Mouse (Mus musculus): ENCODE results near the gene Npas3.

The Npas3 gene

DNA sequence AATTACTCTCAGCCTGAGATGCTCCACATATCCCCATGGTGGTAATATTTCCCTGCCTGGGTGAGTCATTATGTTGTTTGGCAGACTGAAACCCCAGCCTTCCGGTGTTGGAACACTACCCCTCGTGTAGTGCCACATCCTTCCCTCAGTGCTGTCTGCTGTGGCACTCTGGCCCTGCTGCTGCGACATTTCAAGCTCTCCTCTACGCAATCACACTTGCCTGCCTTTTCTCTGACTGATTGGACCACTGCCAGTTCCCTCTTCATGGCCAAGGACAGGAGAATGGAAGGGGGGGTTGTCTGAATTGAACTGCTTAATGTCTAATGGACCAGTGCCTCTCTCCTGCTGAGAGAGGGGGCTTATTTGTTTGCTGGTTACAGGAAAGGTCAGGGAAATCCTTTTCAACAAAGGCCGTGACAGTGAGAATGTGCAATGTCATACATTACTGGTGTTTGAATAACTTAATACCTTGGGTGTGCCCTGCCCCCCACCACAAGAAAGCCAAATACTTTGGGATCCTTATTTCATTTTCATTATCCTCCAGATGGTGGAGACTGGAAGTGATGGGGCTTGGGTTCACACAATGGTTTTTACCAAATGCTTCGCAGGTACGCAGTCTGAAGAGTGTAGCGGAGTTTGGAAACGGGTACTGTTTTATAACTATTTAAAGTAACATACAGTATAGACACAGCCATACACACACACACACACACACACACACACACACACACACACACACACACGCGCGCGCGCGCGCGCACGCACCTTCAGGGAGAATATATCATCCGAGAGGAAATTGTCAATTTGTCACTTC lies 339.4 kb downstream of the Npas3 start:
- DNase-seq (ENCODE audit: low spot score in 2 of 2): no peak

DNA sequence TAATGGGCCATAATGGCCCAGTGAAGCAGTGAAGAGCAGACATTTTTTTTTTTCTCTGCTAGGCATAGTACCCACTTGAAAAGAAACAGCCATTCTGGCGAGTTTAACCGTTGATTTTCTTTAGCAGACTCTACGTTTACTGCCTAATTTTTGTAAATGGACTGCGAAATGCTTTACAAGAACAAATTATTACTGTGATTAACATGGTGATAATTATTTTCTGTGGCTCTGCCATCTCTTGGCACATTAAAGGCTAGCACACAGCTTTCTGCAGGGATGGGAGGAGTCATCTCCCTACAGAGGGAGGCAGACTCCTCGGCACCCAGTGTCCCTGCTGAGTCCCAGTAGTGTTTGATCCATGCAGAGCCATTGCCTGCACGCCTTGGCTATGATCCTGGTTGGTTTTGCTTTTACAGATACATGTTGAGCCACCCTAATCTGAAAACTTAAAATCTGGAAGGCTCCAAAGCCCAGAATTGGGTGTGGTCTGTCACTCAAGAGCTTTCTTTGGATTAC lies 341.0 kb downstream of the Npas3 start:
- no peak for DNase-seq (ENCODE audit: low spot score in 2 of 2)

DNA sequence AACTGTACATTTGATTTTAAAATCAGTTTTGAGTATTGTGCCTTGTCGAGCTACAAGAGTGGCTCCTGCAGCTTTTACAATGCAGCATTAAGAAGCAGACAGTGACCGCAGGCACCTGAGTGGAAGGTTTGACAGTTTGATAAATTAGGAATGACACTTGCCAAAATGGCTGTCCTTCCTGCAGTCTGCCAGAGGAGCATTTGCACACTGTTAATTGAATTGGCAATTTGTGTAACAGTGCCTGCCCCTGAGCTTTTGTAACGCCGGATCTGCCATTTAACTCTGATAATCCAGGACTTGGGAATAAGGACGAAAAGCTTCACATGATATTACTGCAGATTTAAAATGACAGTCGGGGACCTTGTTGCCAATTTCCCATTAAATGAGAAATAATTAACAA lies 357.2 kb downstream of the Npas3 start:
- DNase-seq (ENCODE audit: low spot score in 2 of 2): no peak

DNA sequence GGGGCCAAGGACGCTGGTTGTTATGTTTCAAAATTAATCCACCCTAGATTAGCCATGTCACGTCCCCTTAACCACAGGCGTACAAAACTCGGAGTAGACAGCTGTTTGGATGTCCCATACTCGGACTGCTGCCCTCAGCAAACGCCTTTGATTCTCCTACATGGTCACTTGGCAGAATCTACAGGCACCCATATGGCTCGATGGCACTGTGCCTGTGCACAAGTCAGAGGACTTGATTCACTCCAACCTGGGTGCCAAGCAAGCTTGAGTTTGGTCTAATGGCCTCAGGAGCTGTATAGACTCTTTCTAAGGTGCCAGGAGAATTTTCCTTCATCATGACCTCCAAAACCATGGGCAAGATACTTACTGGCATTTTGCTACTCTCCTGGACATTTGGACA lies 363.6 kb downstream of the Npas3 start:
- no peak for DNase-seq (ENCODE audit: low spot score in 2 of 2)

DNA sequence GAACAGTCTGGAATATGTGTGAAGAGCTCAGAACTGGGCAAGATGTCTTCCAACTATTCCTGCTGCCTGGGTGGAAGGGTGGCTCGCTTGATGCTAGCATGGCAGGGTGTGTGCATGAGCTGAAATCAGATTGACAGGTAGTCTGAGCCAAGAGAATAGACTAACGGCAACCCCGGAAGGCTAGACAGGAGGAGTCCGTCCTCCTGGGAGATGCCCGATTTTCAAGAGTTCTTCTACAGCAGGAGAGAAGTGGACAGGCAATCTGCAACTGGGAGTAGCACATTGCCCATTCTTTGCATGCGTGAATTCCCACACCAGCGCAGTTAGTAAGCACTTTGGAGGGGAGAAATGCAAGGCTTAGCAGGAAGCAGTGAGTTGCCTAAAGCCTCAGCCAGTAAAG lies 372.8 kb downstream of the Npas3 start:
- no peak for DNase-seq (ENCODE audit: low spot score in 2 of 2)

DNA sequence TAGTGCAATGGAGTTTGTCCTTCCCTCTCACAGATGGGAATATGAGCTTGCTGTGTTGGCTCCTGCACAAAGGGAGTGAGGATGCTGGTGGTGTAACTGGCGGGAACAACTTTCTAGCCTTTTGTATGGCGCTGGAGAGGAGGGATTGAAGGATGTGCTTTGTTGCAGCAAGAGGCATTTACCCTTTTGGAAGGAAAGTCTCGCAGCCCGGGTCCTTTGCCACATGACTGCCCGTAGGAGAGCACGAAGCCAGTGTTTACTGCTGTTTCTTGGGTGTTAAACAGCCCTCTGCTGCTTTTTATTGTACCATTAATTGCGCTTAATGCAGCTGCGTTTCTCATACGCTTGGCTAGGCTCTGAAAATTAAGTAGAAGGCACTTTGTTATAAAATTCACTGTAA lies 375.3 kb downstream of the Npas3 start:
- DNase-seq (ENCODE audit: low spot score in 2 of 2): no peak

DNA sequence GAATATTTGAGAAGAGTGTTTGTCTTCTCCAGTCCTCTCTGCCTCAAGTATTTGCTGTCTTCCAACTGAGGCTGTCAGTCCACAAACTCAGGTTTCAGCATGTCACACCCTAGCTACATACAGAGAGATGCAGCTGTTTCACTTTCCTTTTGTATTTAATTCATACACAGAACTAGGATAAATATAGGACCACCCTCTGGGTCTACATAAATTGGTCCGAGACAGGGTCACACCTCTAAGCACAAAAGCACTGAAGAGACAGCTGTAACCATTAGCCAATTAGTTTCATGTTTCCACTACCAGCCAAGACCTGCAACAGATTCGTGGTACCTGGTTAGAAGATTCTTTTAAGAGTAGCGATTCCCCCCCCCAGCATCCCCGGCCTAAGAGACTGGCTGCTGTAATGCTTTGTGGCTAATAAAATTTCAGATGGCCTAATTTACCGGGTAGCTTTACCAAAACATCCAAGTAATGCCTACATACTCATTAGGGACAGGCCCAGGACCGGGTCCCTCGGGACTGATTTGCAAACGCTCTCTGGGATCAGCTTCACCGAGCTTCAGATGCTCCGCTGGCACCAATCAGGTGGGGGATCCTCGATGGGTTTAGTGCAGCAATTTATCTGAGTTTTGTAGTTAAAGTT lies 376.0 kb downstream of the Npas3 start:
- no peak for DNase-seq (ENCODE audit: low spot score in 2 of 2)

DNA sequence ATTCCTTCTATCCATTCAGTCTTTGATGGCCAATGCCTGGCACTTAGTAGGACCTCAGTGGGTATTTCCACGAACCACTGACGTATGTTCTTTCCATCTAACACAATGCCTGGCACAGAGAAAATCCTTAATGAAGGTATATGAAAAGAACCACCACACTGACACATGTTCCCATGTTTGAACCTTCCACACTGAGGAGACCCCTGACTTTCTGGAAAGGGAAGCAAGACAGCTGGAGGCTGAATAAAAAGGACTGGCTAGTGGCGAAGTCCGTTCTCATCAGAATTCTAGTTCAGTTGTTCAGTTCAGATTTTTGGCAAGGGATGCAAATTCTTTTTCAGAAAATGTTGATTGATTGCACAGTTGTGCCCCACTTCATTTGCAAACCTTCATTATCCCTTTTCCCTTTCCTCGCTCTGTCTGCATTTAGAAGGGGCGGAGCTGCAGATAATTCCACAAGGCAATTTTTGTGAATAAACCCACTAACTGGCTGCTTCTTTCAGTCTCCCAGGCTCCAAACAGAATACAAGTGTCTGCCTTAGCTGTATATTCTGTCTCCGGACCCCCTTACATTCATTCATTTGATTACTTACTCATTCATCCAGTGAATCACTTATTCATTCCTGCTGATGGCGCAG lies 381.1 kb downstream of the Npas3 start:
- DNase-seq (ENCODE audit: low spot score in 2 of 2): no peak

DNA sequence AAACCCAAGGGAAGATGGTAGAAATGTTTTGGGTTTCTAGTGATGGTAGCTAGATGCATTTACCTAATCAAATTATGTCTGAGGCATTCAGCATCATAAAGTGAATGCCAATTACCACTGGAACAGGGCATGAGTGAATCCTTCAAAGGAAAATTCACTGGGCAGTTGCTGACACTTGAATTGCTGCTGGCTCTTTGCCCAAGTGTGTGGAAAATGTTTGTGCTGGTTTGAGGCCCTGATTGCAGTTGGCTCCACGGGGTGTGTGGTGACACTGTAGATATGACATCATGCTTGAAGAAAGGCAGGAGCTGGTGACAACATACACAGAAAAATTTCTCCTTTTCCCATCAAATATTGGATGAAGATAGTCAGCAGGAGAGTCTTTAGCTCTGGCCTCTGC lies 382.1 kb downstream of the Npas3 start:
- DNase-seq (ENCODE audit: low spot score in 2 of 2): no peak

DNA sequence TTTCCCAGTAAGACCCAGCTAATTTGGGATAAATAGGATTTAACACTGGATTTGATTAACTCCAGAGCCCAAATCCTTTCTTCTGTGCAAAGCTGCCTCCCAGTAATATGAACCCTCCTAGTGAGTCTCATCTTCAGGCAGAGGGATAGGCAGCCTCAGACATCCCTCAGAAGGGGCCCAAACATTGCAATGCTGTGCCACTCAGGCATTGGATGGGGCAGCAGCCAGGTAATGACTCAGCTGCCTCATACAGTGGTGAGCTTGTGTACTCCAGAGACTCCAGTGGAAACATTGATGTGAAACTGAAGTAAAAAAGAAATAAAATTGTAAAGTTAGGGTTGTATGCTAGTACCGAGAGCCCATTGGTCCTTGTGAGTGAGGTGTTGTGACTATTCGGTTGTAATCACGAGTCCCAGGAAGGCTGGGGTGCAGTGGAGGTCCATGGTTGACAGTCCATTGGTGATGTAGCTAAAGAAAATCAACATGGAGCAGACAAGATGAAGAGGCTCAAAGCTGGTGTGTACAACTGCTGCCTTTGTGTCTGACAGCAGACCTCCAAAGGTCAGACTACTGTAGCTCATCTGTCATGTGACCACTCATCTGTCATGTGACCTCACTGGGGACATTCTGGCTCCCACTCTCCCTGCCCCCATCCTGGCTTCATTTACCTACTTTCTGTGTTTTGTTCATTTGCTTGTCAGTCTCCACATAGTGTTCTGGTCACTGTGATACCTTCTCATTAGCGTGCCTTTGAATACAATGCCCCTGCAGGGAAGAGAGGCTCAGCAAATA lies 383.0 kb downstream of the Npas3 start:
- no peak for DNase-seq (ENCODE audit: low spot score in 2 of 2)

DNA sequence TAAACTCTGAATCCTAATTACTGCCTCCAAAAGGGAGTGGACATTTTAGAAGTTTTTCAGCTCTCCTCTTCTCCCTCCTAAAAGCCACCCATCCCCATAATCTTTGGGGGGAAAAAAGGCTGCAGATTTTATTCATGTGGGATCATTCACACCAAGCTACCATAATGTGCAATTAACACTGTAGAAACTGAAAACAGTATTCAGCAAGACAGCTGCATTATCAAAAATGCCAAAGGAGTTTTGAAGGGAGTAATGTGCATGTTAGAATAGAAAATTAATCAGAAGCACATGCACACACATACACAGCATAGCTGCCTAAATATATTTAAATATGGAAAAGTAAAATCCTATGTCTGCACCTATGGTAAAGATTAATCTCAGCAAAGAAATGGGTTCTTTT lies 390.1 kb downstream of the Npas3 start:
- DNase-seq (ENCODE audit: low spot score in 2 of 2): no peak

DNA sequence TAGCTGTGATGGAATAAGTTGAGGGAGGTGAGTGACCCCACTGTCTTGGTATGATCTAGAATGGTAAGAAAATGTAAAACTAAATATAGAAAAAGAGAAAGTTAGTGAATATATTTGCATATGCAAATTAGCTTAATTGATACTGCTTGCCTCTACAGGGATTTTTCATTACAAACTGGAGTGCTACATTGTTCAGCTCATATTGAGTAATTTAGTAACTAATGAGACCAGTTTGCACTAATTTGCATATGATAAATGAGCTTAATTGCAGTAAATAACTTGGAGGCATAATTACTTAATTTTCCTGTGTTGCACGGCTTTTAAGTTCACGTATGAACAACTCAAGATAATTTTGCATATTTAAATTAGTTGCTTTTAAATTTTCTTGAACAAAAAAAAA lies 398.8 kb downstream of the Npas3 start:
- DNase-seq (ENCODE audit: low spot score in 2 of 2): no peak

DNA sequence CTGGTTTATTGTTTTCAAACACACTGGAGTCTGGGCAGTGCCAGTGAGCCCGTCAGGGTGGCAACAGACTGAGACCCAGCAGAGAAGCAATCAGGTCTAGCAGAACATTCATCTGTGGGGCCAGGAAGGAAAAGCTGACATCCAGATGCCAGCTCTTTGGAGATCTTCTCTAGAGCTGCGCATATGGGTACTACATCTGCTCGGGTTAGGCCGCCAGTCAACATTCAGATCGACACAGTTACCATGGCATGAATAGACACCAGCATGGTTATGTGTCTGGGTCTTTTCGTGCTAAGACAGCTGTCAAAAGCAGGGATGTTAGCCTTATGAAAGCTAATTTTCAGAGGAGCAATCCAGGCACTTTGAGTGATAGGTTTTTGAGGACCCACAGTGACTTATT lies 407.8 kb downstream of the Npas3 start:
- no peak for DNase-seq (ENCODE audit: low spot score in 2 of 2)

DNA sequence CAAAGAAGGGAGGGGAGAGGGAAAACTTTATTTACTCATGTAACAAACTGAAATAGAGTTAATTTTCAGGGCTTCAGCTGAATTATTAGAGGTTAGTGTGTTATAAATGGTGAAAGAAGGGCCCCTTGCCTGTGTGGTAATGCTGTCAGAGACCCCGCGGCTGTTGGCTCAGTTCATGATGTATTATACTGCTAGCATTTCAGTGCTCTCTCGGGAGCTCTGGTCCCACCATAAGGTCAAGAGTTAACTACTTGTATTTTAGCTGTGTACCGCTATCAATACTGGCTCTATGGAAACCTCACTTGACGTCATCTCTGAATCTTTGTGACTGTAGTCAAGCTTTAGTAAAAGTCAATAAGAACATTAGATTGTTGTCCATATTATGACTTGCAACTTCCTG lies 415.6 kb downstream of the Npas3 start:
- no peak for DNase-seq (ENCODE audit: low spot score in 2 of 2)

DNA sequence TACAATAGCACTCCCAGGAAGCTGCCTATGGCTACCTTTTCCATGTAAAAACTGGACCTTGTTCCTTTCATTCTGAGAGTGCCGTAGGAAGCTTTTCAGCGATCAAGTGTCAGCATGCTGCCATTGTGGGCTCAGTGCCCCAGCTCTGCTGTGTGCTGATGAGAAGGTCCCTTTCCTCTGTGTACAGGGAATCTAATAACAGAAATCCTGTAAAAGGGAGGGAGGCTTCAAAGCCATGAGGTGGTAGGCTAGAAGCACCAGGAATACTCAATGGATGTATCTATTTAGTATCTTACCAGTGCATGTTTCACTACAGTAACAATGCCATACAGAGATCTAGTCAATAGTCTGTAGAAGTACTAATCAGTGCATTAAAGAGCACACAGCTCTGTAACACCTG lies 423.4 kb downstream of the Npas3 start:
- no peak for DNase-seq (ENCODE audit: low spot score in 2 of 2)

DNA sequence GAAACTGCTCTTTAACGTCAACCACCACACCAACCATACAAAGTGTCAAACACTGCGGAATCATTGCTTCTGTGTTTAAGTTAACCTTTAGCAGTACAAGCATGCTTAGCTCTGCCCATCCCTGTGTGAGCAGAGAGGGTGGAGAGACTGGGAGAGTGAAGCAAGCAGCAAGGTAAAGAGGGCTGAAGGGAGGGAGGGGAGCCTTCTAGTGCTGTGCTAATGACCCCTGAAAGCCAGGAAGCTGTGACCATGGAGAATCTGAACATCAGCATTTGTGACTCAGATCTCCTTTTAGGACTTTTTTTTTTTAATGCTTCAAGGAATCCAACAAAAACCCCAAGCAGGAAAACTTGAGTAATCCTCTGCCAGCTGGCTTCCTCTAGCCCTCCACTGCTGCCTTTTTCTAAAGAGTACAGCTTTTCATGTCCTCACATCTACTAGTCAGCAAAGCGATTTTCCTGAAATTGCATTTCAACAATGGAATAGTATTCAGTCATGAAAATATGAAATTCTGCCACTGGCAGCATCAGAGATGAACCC lies 428.7 kb downstream of the Npas3 start:
- no peak for DNase-seq (ENCODE audit: low spot score in 2 of 2)

DNA sequence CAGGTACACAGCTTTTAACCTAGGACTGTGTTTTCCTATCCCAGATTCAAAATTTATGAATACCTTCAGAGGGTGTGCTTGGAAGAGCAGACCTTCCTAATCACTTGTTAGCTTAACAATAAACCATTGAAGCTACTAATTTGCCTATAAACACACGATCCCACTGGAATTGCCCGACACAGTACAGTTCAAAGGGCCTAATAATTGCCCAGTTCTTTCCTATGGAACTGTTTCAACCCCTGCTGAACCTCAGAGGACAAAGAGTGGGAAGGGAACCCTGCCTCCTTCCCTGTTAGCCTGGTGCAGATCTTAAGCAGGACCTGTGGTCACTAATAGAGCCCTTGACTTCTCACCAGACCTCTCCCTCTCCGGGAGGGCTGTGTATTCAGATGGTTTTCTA lies 429.7 kb downstream of the Npas3 start:
- no peak for DNase-seq (ENCODE audit: low spot score in 2 of 2)

DNA sequence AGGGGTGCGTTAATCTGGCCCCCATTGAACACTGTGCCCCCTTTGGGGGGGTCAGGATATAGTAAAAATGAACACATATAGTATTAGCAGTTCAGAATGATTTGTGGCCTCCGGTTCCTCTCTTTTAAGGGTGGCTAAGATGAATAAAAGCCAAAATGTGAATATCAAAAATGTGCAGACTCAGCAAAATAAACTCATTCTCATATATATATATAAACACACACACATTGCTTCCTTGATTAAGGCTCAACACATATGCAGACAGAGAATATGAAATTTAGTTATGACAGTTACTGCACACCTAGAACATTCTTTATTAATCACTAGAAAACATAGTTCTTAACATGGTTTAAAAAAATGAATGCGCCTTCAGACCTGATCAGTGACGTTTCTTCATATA lies 430.7 kb downstream of the Npas3 start:
- DNase-seq (ENCODE audit: low spot score in 2 of 2): no peak

DNA sequence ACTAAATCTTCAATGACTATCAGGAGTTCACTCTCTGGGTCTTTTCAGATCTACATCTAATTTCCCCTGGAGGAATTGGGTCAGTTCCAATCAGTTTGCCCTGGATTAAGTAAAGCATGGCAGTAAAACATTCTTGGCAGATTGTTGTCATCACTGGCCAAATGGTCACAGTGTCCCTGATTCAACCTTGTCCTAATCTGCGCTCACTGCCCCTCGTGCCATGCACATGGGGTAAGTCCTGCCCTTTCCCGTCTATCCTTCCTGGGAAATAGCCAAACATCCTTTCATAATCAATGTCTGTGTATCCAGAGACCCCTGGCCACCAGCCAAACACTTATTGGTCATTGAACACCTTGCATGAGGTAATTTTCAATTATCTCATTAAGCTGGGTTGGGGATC lies 432.0 kb downstream of the Npas3 start:
- DNase-seq (ENCODE audit: low spot score in 2 of 2): no peak

DNA sequence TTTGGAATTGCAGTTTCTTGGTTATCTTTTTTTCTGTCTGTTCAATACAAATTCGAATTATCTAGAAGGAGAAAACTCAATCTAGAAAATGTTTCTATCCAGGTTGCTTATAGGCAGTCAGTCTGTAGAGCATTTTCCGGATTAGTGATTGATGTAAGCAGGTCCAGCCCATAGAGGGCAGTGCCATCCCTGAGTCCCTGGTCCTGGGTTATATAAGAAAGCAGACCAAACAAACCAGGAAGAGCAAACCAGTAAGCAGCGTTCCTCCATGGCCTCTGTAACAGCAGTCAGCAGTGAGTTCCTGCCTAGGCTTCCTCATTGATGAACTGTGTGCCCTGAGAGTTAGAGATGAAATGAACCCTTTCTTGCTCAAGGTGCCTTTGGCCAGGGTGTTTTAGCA lies 433.6 kb downstream of the Npas3 start:
- no peak for DNase-seq (ENCODE audit: low spot score in 2 of 2)

DNA sequence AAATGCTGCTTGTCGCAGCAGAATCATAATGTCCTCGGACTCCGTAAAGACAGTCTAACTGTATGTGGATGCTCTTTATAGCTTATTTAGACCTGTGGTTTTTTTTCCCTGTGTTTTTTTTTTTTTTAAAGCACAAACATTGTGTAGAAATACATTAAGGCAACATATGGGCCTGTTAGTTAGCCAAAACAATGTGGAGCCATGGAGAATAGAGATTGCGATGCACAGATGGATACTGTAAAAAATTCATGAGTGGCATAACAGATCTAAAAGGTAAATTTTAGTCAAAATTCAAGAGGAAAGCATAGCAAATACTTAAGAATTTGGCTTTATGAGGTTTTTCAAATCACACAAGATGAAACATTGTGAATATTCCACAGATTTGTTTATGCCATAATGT lies 444.0 kb downstream of the Npas3 start:
- DNase-seq (ENCODE audit: low spot score in 2 of 2): no peak

DNA sequence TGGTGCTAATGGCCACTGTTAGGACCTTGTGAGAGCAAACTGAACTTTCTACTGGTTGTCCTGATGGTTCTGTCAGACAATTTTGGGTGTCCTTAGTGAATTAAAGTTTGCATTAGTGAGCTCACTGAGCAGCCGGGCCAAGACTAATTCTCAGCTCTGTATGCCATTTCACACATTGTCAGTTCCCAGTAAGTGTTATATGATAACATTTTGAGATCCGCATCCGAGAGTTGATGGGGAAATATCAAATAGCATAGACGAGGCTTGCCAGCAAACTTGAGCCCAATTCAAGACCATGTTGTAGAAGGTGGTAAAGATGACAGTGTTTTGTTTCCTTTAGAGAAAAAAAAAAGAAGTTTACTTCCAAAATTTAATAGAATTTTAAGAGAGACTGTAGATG lies 445.9 kb downstream of the Npas3 start:
- DNase-seq (ENCODE audit: low spot score in 2 of 2): no peak
